In genomic region chr9:107521711-107522399, GRCm38 (mm10) we compare ENCODE assay signal across 9 mouse cellular contexts. TPM values are rescaled to one million over a fixed set of nuclear protein-coding genes. Genes with fewer than 3 reads are reported as not detected.
DNase-seq lines count a peak whose midpoint lies in the region; ATAC-seq and TF ChIP-seq lines count a peak whose summit lies in the region.
"Had no signal": no experiment of that assay in that cellular context is flagged by ENCODE, and none has a peak within 500 bp of the region (broad histone marks: within the 10 kb centered on the region; RNA-seq: fewer than 3 reads in every experiment).

No protein-coding gene starts in this region.

- peak overlapping the region; percentile 44 for H3K9ac ChIP-seq in heart, embryonic 14.5 days (ENCODE audit: low read length)
- H3K9ac ChIP-seq in hindbrain, postnatal 0 days (replicated peaks; ENCODE audit: low read length), result no peak overlapping the region
- peak overlapping the region; percentile 34 for H3K9ac ChIP-seq in midbrain, embryonic 14.5 days (replicated peaks; ENCODE audit: low read length)

- H3K9me3 ChIP-seq in heart, embryonic 14.5 days (ENCODE audit: control insufficient read depth, low read length), result no peaks in the 10 kb centered on the region
- no peaks in the 10 kb centered on the region for H3K9me3 ChIP-seq in hindbrain, postnatal 0 days (ENCODE audit: low read length)
- no peaks in the 10 kb centered on the region for H3K9me3 ChIP-seq in midbrain, embryonic 14.5 days (ENCODE audit: control insufficient read depth, low read length)

- ATAC-seq in heart, embryonic 14.5 days (ENCODE audit: insufficient number of reproducible peaks, insufficient read depth, low FRiP score, low read depth), result peak; percentile 29; the same call in 1 of the 2 replicates
- ATAC-seq in hindbrain, postnatal 0 days, result no peak
- no peak; the same call in 1 of the 2 replicates for ATAC-seq in midbrain, embryonic 14.5 days (ENCODE audit: low FRiP score, low TSS enrichment)

- H3K4me3 ChIP-seq in heart, embryonic 14.5 days (ENCODE audit: control insufficient read depth in 1 of 2, insufficient read depth in 1 of 2, low read depth in 1 of 2, low read length in 2 of 2), result 0 out of 4 replicates have a peak overlapping the region, but pooled peaks have one; percentile 8 to 16
- H3K4me3 ChIP-seq in hindbrain, postnatal 0 days (ENCODE audit: low read length), result no peak overlapping the region
- no peak overlapping the region for H3K4me3 ChIP-seq in midbrain, embryonic 14.5 days (replicated peaks; ENCODE audit: low read depth, low read length)

- H3K4me1 ChIP-seq in heart, embryonic 14.5 days (ENCODE audit: control insufficient read depth in 2 of 2, insufficient read depth in 2 of 2, low read length in 2 of 2), result peaks cover 13 to 19% of the 10 kb centered on the region in 2 experiments
- peaks cover 9% of the 10 kb centered on the region for H3K4me1 ChIP-seq in hindbrain, postnatal 0 days (ENCODE audit: insufficient read depth, low read length)
- peaks cover 21% of the 10 kb centered on the region for H3K4me1 ChIP-seq in midbrain, embryonic 14.5 days (ENCODE audit: control insufficient read depth, insufficient read depth, low read length)

- no peaks in the 10 kb centered on the region for H3K36me3 ChIP-seq in heart, embryonic 14.5 days (ENCODE audit: control insufficient read depth, insufficient read depth, low read length)
- H3K36me3 ChIP-seq in hindbrain, postnatal 0 days (ENCODE audit: insufficient read depth, low read length), result 0 out of 2 replicates have a peak, but pooled peaks cover 9% of the 10 kb centered on the region
- H3K36me3 ChIP-seq in midbrain, embryonic 14.5 days (ENCODE audit: control insufficient read depth, insufficient read depth, low read length), result peaks cover 11% of the 10 kb centered on the region

- intact Hi-C loops in heart, postnatal 10 days (cut with DNase I), result no loop called here
- intact Hi-C loops in left cerebral cortex, postnatal 36 days (cut with DNase I), result no loop called here

- H3K27me3 ChIP-seq in heart, embryonic 14.5 days (ENCODE audit: control insufficient read depth, insufficient read depth, low read length), result peaks cover 16% of the 10 kb centered on the region
- H3K27me3 ChIP-seq in hindbrain, postnatal 0 days (ENCODE audit: insufficient read depth, low read length), result no peaks in the 10 kb centered on the region
- H3K27me3 ChIP-seq in midbrain, embryonic 14.5 days (ENCODE audit: control insufficient read depth, insufficient read depth, low read length), result peaks cover 20% of the 10 kb centered on the region

- peak overlapping the region; percentile 59 for H3K4me2 ChIP-seq in heart, embryonic 14.5 days (ENCODE audit: low read length)
- H3K4me2 ChIP-seq in hindbrain, postnatal 0 days (ENCODE audit: low read depth, low read length), result peak overlapping the region; percentile 16; the same call in 1 of the 2 replicates
- peak overlapping the region; percentile 30 for H3K4me2 ChIP-seq in midbrain, embryonic 14.5 days (ENCODE audit: low read length)

- no peak for DNase-seq in heart, postnatal 10 days
- DNase-seq in adrenal gland, postnatal 36 days, result peak; percentile 54 to 68
- DNase-seq in hindbrain, postnatal 0 days (ENCODE audit: low spot score), result peak; percentile 25
- DNase-seq in midbrain, embryonic 14.5 days, result peak; percentile 49
- DNase-seq in left cerebral cortex, adult 8-10 months (ENCODE audit: low spot score in 2 of 2), result no peak
- DNase-seq in layer of hippocampus, adult 9-10 months (ENCODE audit: low spot score), result no peak
- DNase-seq in left cerebral cortex, postnatal 36 days (ENCODE audit: low spot score in 2 of 2), result no peak

- peak overlapping the region; percentile 31 to 33; a peak in 2 of 4 replicates for H3K27ac ChIP-seq in heart, embryonic 14.5 days (replicated peaks in 1 of 2; ENCODE audit: control insufficient read depth in 1 of 2, insufficient read depth in 1 of 2, low read depth in 2 of 2, low read length in 2 of 2)
- no peak overlapping the region for H3K27ac ChIP-seq in hindbrain, postnatal 0 days
- peak overlapping the region; percentile 74 for H3K27ac ChIP-seq in midbrain, embryonic 14.5 days (replicated peaks; ENCODE audit: low read depth, low read length)
- H3K27ac ChIP-seq: macrophage had no signal

- no peak for TF ChIP-seq CTCF in hindbrain, postnatal 0 days (IDR thresholded peaks at IDR 0.05; ENCODE audit: low read depth)

- 24% methylated on average over 25 of the region's 25 CpGs for WGBS in heart, embryonic 14.5 days
- WGBS in hindbrain, postnatal 0 days, result 23% methylated on average over 24 of the region's 25 CpGs
- 22% methylated on average over 25 of the region's 25 CpGs for WGBS in midbrain, embryonic 14.5 days

RNA-seq across cellular contexts. Expression of gene Tmem115, which starts 11.9 kb away (rescaled TPM):
- 38.6 and 39.7 TPM in 2 replicates for polyA plus RNA-seq in heart, embryonic 14.5 days (2014; fragmentation: Nextera tagmentation; extraction: Ambion mirVana)
- 10 to 100 TPM; 25.0 to 26.5 TPM for total RNA-seq in heart, postnatal 10 days (2021)
- 10 to 100 TPM; 43.7 to 49.9 TPM for total RNA-seq in adrenal gland, postnatal 36 days (2021)
- 72.6 and 78.4 TPM in 2 replicates for total RNA-seq in hindbrain, postnatal 0 days (2014; rRNA removed)
- 51.6 and 52.3 TPM in 2 replicates for polyA plus RNA-seq in hindbrain, postnatal 0 days (2015; fragmentation: Nextera tagmentation; extraction: Ambion mirVana)
- polyA plus RNA-seq in midbrain, embryonic 14.5 days (2014; fragmentation: Nextera tagmentation; extraction: Ambion mirVana), result 50.9 and 51.7 TPM in 2 replicates
- total RNA-seq in left cerebral cortex, adult 8-10 months (2022), result 10 to 100 TPM; 36.2 to 37.2 (median 36.9) TPM
- 10 to 100 TPM; 34.7 to 39.6 TPM for total RNA-seq in left cerebral cortex, postnatal 36 days (2021)

RNA-seq across cellular contexts. Expression of gene Cyb561d2, which starts 20.1 kb away (rescaled TPM):
- polyA plus RNA-seq in heart, embryonic 14.5 days (2014; fragmentation: Nextera tagmentation; extraction: Ambion mirVana), result 17.6 and 22.8 TPM in 2 replicates
- total RNA-seq in heart, postnatal 10 days (2021), result 1 to 10 TPM; 5.5 to 6.2 TPM
- 10 to 100 TPM; 16.7 to 27.4 TPM for total RNA-seq in adrenal gland, postnatal 36 days (2021)
- total RNA-seq in hindbrain, postnatal 0 days (2014; rRNA removed), result 56.5 and 69.3 TPM in 2 replicates
- 52.9 and 53.5 TPM in 2 replicates for polyA plus RNA-seq in hindbrain, postnatal 0 days (2015; fragmentation: Nextera tagmentation; extraction: Ambion mirVana)
- polyA plus RNA-seq in midbrain, embryonic 14.5 days (2014; fragmentation: Nextera tagmentation; extraction: Ambion mirVana), result 35.1 and 49.6 TPM in 2 replicates
- total RNA-seq in left cerebral cortex, adult 8-10 months (2022), result 10 to 100 TPM; 16.3 to 20.6 (median 19.2) TPM
- total RNA-seq in left cerebral cortex, postnatal 36 days (2021), result 10 to 100 TPM; 16.9 to 17.0 TPM

RNA-seq across cellular contexts. Expression of gene Nprl2, which starts 20.2 kb away (rescaled TPM):
- polyA plus RNA-seq in heart, embryonic 14.5 days (2014; fragmentation: Nextera tagmentation; extraction: Ambion mirVana), result 28.4 and 31.6 TPM in 2 replicates
- total RNA-seq in heart, postnatal 10 days (2021), result 10 to 100 TPM; 12.9 to 16.7 TPM
- 10 to 100 TPM; 27.9 to 29.2 TPM for total RNA-seq in adrenal gland, postnatal 36 days (2021)
- total RNA-seq in hindbrain, postnatal 0 days (2014; rRNA removed), result 58.6 and 70.5 TPM in 2 replicates
- 53.0 and 54.6 TPM in 2 replicates for polyA plus RNA-seq in hindbrain, postnatal 0 days (2015; fragmentation: Nextera tagmentation; extraction: Ambion mirVana)
- 69.4 and 75.7 TPM in 2 replicates for polyA plus RNA-seq in midbrain, embryonic 14.5 days (2014; fragmentation: Nextera tagmentation; extraction: Ambion mirVana)
- total RNA-seq in left cerebral cortex, adult 8-10 months (2022), result 10 to 100 TPM; 40.8 to 42.3 (median 41.8) TPM
- 10 to 100 TPM; 38.9 to 46.2 TPM for total RNA-seq in left cerebral cortex, postnatal 36 days (2021)

RNA-seq across cellular contexts. Expression of gene Zmynd10, which starts 25.2 kb away (rescaled TPM):
- 0.27 TPM in 1 of 2 replicates, not detected in the other for polyA plus RNA-seq in heart, embryonic 14.5 days (2014; fragmentation: Nextera tagmentation; extraction: Ambion mirVana)
- total RNA-seq in heart, postnatal 10 days (2021), result not detected
- total RNA-seq in adrenal gland, postnatal 36 days (2021), result under 1 TPM; 0.20 to 0.66 TPM
- total RNA-seq in hindbrain, postnatal 0 days (2014; rRNA removed), result 1.8 and 10.9 TPM in 2 replicates
- 3.5 and 3.7 TPM in 2 replicates for polyA plus RNA-seq in hindbrain, postnatal 0 days (2015; fragmentation: Nextera tagmentation; extraction: Ambion mirVana)
- polyA plus RNA-seq in midbrain, embryonic 14.5 days (2014; fragmentation: Nextera tagmentation; extraction: Ambion mirVana), result 2.2 and 2.5 TPM in 2 replicates
- total RNA-seq in left cerebral cortex, adult 8-10 months (2022), result 1 to 10 TPM; 5.1 to 8.3 (median 6.3) TPM
- 1 to 10 TPM; 3.4 to 4.3 TPM for total RNA-seq in left cerebral cortex, postnatal 36 days (2021)
- polyA plus RNA-seq: macrophage had no signal

RNA-seq across cellular contexts. Expression of gene Rassf1, which starts 29.5 kb away (rescaled TPM):
- 42.5 and 47.7 TPM in 2 replicates for polyA plus RNA-seq in heart, embryonic 14.5 days (2014; fragmentation: Nextera tagmentation; extraction: Ambion mirVana)
- total RNA-seq in heart, postnatal 10 days (2021), result 10 to 100 TPM; 28.8 to 32.0 TPM
- 10 to 100 TPM; 20.4 to 21.6 TPM for total RNA-seq in adrenal gland, postnatal 36 days (2021)
- total RNA-seq in hindbrain, postnatal 0 days (2014; rRNA removed), result 17.6 and 20.2 TPM in 2 replicates
- 30.3 and 31.0 TPM in 2 replicates for polyA plus RNA-seq in hindbrain, postnatal 0 days (2015; fragmentation: Nextera tagmentation; extraction: Ambion mirVana)
- polyA plus RNA-seq in midbrain, embryonic 14.5 days (2014; fragmentation: Nextera tagmentation; extraction: Ambion mirVana), result 35.5 and 40.4 TPM in 2 replicates
- 10 to 100 TPM; 15.8 to 18.5 (median 16.9) TPM for total RNA-seq in left cerebral cortex, adult 8-10 months (2022)
- total RNA-seq in left cerebral cortex, postnatal 36 days (2021), result 10 to 100 TPM; 16.7 to 19.0 TPM

Comparison
In these comparisons a context has a peak if more than half of its experiments do, and no peak if none do; other contexts are left out.
1. H3K4me3 ChIP-seq: peak in heart, embryonic 14.5 days (2 of 2); none in hindbrain, postnatal 0 days (single experiment) and midbrain, embryonic 14.5 days (single experiment).
2. DNase-seq: peak in adrenal gland, postnatal 36 days (2 of 2), hindbrain, postnatal 0 days (single experiment) and midbrain, embryonic 14.5 days (single experiment); none in heart, postnatal 10 days (0 of 2), left cerebral cortex, adult 8-10 months (0 of 2), layer of hippocampus, adult 9-10 months (single experiment) and left cerebral cortex, postnatal 36 days (0 of 2).
3. Peak in every context shown above with its lines, with median percentiles within 50 percentile points of each other: H3K4me2 ChIP-seq.